Mouse (Mus musculus) cerebellum, adult 8-10 months (tissue): ENCODE results near the gene Dgkg.

Source experiments
- DNase-seq: peaks from one replicate; pipeline ENCODE4 v3.0.0; 2022

Dgkg gene

DNA sequence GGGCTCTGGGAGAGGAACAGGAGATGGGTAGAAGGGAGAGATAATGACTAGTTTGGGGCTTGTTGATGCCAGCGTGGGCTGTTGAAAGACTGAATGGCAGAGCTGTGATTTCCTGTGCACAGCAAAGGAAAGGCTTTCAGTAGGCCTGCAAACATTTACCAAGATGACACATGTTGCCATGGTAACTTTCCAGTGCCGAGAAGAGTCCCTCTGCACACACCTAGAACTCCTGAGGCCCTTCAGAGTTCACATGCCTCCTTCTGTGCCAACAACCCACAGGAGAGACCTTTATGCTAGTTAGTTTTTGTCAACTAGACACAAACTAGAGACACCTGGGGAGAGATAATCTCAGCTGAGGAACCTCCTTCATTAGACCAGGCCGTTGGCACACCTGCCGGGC, 163.6 kb downstream of the Dgkg start:
- no peak for DNase-seq

- peak; percentile 82 for DNase-seq
Observed at GRCm38 (mm10) chr16:22491446-22492166, 165.4 kb downstream of the Dgkg start.

DNA sequence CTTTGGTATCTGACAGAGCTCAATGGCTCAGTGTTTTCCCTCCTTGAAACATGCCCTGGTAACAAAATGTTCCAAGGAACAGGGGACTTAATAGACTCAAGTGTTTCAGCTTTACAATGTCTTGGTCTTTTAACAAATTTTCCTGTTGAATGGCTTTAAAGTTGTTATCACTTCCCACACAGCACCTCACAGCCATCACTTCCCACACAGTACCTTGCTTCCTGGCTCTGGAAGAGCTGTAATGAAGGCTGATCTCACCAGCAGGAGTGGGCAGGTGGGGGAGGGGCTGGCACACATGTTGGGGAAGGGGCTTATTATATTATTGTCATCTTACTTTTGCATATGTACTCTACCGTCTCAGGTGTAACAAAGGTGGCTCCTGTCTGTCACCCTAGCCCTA, 173.1 kb downstream of the Dgkg start:
- DNase-seq: no peak

DNA sequence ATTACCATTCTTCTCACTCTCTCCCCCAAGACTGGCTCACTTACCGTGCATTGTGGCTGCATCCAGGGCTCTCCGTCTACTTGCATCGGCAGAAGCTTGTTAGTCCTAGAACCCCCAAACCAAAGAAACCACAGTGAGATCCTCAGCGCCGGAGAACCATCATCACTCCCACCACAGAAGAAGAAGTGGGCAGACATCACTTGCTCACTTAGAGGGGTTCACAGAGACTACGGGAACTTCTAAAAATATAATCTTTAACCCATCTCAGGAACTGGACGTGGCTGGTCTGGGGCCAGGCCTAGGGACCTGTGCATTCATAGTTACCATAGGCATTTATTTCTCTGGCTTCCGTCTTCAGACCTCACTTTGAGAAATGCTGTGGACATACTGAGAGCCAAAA, 177.7 kb downstream of the Dgkg start:
- DNase-seq: no peak

DNA sequence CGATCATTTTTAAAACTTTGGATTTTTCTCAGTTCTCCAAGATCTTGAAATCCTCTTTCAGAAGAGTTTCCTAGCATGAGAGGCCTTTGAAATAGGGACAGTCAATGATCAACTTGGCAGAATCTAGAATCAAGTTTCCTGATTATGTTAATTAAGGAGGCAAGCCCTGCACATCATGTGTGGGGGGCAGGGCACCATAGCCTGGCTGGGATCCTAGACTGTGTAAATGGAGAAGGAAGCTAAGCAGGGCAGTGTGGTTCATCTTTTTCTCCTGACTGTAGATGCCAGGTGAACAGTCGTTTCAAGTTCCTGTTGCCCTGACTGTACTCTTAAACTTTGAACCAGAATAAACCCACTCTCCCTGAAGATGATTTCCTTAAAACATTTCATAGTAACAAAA, 185.3 kb downstream of the Dgkg start:
- DNase-seq: no peak

DNA sequence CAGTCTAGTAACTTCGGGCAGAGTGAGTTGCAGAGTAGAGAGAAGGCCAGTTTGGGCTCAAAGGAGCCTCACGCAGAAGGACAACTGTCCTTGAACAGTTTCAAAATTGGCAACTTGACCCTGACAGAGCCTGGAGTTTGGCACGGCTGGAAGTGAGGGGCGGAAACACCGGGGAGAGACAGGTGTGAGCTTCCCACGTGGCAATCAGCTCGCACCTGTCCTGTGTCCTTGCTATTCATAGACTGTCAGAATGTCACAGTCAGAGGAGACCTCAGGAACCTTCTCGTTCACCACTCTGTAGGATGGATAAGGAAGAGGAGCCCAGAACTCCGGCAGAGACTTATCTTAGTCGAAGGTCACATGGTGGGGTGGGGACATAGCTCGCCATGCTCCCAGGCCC, 187.6 kb downstream of the Dgkg start:
- peak; percentile 22 for DNase-seq

DNA sequence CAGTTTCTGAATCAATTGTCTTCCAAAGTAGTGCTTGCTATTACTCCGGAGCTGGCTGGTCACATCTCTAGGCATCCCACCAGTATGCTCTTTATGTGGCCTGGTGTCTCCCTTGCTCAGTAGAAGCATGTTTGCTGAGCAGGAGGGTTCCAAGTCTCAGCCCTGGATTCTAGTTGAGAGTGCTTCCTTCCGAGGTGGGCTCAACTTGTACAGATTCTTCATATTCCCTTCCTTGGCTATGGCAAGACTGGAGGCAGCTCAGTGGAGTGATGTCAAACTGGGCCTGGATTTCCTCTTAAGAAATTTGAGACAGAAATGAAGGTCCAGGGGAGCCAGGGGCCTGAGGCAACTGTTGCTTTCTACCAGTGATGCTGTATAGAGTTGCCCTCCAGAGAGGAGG, 189.9 kb downstream of the Dgkg start:
- no peak for DNase-seq

- no peak for DNase-seq
Observed at GRCm38 (mm10) chr16:22466381-22466780, 190.6 kb downstream of the Dgkg start.

- no peak for DNase-seq
Observed at GRCm38 (mm10) chr16:22462220-22462619, 194.8 kb downstream of the Dgkg start.

DNA sequence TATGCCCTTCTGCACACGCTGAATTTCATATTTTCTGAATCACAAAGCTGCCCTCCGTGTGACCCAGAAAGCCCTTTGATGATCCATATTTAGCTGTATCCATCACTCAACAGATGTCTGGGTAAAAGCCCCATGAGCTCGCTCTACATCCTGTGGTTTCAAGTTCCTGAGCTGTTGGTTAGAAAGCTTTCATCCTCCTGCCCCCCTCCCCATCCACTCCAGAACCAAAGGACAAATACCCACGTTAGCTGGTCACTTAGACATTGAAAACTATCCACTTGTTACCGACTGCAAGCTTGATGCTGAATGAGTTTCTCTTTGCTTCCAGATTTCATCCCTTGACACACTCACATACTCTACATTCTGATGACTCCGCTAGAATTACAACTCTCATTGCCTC, 195.3 kb downstream of the Dgkg start:
- no peak for DNase-seq

DNA sequence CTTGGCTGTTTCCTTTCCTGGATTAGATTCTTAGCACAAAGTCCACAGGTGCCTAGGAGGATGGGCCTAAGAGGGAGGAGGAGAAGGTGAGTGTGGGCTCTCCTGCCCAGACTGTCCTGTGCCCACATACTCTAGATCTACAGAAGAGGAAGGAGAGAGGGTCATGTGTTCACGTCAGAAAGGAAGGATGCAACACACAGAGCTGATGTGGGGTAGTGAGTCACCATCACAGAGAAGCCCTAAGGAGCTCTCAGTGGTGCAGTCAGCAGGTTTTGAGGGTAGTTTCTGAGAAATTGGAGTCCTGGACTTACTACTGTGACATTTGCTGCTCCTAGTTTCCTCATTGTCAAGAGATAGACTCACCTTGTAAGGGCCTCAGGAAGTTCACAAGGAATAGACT, 196.1 kb downstream of the Dgkg start:
- DNase-seq: no peak

DNA sequence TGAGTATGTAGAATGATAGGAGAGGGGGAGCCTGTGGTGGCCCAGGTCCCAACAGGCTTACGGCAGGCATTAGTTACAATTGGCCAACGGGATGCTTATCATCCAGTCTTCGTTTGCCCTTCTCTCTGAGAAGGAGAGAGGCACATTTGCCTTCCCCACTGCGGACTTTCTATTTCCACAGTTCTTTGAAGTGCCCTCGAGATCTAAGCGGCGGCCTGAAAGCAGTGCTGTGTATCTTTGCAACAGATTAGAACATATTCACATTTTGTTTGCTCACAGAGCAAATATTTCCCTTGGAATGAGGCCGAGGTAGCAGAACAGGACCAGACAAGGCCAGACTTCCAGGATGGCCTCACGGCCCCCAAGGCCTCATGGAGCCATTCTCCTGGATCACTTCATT, 204.9 kb downstream of the Dgkg start:
- no peak for DNase-seq

- no peak for DNase-seq
Observed at GRCm38 (mm10) chr16:22448093-22448492, 208.9 kb downstream of the Dgkg start.

DNA sequence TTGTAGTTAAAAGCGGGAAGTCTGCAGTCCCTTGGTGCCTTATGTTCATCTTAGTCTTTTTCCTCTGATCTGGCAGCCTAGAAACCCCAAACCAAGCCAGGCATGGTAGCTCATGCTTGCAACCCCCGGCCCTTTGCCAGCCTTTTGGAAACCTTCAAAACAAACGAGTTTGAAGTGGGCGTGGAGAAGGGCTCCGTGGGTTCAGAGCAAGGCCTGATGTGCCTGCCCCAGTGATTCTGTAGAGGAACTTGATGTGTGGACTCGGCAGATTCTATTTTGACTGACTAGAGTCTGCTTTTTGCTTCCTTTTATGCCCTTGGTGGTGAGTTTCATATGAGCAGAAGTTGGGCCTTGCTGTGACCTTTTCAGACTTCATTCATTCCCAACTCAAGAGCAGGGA, 212.2 kb downstream of the Dgkg start:
- no peak for DNase-seq

DNA sequence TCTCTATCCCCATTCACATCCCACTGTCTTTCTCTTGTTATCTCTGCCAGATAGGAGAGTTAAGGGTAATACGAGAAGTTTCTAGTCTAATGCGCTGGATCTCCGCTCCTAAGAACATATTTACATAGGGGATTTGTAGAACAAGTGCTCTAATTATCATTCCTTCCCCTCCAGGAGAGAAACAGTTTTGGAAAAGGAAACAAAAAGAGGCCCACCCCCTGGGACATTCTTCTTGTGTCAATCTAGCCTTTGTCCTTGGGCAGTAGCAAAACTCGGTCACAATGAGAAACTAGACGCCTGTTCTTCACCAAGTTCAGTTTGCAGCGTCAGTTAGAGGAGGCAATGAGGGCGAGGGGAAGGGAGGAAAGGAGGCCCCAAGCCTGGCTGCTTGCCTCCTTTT, 214.8 kb downstream of the Dgkg start:
- DNase-seq: no peak

DNA sequence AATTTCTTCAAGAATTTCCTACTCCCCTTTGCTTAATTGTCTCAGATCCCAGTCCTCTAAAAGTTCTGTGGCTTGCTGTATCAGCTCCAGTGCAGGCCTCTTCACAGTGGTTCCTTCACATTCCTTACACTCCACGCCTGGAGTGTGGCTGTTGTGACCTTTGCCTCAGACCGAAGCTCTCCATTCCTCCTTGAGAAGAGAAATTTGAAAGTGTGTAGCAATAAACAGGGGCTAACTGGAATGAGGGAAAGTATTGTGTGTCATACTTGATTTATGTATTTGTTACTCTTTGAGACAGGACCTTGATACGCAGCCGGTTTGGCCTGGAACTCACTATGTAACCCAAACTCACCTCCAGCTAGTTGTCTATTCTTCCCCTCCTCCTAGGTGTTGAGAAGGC, 215.7 kb downstream of the Dgkg start:
- no peak for DNase-seq

DNA sequence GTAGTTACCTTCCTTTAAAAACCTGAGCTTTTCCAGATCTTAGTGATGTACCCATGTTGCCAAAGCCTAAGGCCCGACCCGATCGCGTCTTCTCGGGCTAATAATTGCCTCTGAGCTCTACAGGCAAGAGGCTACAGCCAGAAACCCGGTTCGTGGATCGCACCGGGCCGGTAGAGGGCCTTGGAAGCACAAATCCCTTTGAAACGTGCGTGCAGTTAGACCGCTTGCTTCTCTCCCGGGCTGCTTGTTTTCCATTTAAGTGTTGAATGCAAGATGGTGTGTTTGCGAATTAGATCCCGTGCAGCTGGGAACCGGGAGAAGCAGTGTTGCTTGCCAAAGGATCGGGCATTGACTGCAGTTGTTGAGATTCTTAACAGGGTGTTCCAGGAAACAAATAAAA, 216.8 kb downstream of the Dgkg start:
- DNase-seq: peak; percentile 67

GRCm38 (mm10) chr16:22439499-22440177, 217.4 kb downstream of the Dgkg start, which contains the start of gene Etv5:
Etv5 (minus strand) TSS chr16:22439719.
- DNase-seq: peak; percentile 99

DNA sequence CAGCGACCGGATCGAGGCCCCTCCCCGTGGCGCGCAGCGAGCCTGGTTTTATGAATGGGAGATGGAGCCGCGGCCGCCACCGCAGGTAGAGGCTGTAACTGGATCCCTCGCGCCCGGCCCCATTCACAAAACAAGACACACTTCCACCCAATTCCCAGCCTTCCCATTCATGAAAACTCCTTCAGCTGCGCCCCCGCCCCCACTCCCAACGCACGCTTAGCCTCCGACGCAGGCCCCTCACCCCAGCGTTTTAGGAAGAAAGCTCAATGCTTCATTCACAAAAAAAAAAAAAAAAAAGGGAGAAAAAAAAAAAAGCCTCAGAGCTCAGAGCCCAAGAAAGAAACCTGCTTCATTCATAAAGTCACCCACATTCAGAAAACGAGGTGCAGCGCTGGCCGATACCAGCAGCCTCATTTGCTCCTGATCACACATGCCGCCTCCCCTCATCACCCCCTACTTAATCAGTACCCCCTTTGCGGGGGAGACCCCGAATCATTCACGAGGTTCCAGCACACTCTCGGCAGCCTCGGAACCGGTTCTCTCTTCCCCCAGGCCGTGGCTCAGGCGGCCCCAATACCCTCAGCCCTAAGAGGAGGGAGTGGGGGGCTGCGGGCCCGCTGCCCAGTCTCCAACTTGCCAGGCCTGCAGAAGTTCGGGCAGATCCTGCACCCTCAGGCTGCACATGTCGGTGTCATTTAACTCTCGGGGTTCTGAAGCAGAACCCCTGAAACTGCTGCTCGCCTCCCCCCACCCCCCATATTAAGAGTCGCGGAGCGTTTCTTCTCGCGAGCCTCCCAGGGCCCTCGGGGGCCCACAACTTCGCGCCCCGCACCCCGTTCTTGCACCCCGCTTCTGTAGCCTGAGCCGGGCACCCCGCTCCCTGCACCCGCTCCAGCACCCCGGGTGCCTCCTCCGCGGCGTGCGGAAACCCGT, 218.3 kb downstream of the Dgkg start:
- DNase-seq: peak; percentile 66

DNA sequence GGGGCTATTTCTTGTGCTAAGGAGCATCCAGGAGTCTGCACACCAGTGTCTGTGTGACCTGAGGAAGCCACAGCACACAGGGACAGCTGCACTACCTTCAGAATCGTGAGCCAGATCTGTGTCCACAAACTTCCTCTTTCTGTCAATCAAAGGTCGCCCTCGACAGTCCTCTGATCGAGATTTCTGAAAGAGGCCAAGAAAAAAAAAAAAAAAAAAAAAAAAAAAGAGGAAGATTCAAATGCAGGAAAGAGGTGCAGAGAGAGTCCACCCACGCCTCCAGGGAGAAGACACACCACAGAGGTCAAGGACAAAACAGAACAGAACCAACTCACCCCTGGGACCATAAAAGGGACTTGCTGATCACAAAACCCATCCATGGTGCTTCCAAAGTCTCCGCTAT, 220.9 kb downstream of the Dgkg start:
- DNase-seq: no peak

DNA sequence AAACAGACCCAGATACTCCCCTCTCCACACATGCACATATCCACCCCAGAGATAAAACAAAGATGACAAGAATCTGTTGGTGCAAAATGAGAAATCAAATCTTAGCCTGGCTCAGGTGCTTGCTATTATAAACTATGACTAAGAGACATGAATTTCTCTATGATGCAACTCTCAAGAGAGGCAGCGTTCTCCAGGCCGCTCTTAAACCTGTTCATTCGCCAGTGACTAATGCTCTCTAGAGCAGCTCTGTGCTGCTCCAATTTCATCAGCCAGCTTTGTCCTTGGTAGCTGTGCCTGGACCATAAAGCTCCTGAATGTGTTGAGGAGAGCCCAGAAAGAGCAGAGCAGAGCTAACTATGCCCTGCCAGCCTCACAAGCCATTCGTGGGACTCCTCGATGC, 222.5 kb downstream of the Dgkg start:
- no peak for DNase-seq

DNA sequence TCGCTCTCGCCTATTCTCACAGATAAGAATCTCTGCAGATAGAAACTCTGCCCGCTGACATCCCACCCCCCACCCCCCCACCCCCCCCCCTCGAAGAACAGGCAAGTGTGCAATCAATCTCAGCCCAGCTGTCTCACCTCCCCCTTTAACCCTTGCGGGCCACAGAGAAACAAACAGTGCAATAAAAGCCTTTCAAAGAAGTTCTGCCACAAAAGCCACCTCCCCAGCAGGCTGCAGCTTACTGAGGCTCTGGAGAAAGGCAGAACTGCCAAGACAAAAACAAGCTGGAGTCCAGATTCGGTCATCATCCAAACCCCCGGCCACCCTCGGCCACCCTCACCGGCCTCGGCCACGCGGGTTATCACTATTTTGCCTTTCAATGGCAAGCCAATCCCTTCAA, 223.1 kb downstream of the Dgkg start:
- no peak for DNase-seq

DNA sequence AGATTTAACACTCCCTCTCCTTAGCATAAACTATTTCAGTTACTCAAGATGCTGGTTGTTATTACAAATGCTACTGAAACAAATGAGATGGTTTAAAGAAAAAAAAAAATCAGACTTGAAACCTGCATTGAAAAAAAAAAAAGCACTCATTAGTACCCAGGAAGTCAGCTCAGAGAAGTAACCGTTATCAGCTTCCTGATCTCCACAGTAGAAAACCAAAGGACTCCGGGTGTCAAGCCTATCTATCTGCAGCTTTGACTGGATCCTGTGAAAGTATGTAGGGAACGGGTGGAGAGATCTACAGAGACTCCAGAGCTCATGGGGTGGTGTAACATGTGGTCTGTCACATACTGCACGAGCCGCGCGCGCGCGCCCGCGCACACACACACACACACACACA, 225.2 kb downstream of the Dgkg start:
- no peak for DNase-seq

- DNase-seq: no peak
Observed at GRCm38 (mm10) chr16:22431335-22431734, 225.7 kb downstream of the Dgkg start.
